Comparison of ENCODE assay signal across 24 mouse cellular contexts in genomic region chr6:106431466-106431865, GRCm38 (mm10).
DNase-seq lines count a peak whose midpoint lies in the region; ATAC-seq and TF ChIP-seq lines count a peak whose summit lies in the region.
"Had no signal": no experiment of that assay in that cellular context is flagged by ENCODE, and none has a peak within 500 bp of the region (broad histone marks: within the 10 kb centered on the region; RNA-seq: fewer than 3 reads in every experiment).

No protein-coding gene starts in this region.

- peak; percentile 19 for DNase-seq in forebrain, postnatal 0 days
- DNase-seq in layer of hippocampus, adult 9-11 months, result peak; percentile 56
- DNase-seq in right cerebral cortex, postnatal 10 days (ENCODE audit: low spot score in 2 of 2), result peak; percentile 60 to 82
- DNase-seq in heart, adult 2 months, result no peak
- no peak for DNase-seq in lung, adult 18-20 months
- DNase-seq in adrenal gland, postnatal 10 days, result no peak
- DNase-seq: adrenal gland, adult 8-10 months; cerebellum, adult 11 months; cerebellum, postnatal 10 days; embryo, embryonic 11 days; heart, postnatal 10 days; kidney, adult 9 months; kidney, postnatal 25 days; thymus, postnatal 14 days had no signal

- H3K9ac ChIP-seq in forebrain, postnatal 0 days, result no peak overlapping the region
- no peak overlapping the region for H3K9ac ChIP-seq in forebrain, embryonic 13.5 days
- no peak overlapping the region for H3K9ac ChIP-seq in heart, adult 2 months (ENCODE audit: low read depth, low read length)
- H3K9ac ChIP-seq: liver, embryonic 14.5 days; neural tube, embryonic 12.5 days had no signal

- no peak overlapping the region for H3K27ac ChIP-seq in forebrain, postnatal 0 days (ENCODE audit: low read depth, low read length)
- no peak overlapping the region for H3K27ac ChIP-seq in forebrain, embryonic 13.5 days
- H3K27ac ChIP-seq in bone marrow macrophage, adult 2 months (ENCODE audit: insufficient read depth, low read depth, low read length), result peak overlapping the region; percentile 4; the same call in 1 of the 2 replicates
- no peak overlapping the region for H3K27ac ChIP-seq in heart, adult 2 months
- H3K27ac ChIP-seq: forebrain, embryonic 10.5 days; liver, embryonic 14.5 days; macrophage; neural tube, embryonic 12.5 days had no signal

- no peak for TF ChIP-seq CTCF in forebrain, postnatal 0 days (IDR thresholded peaks at IDR 0.05; ENCODE audit: low read depth)
- no peak for TF ChIP-seq CTCF in bone marrow macrophage, adult 2 months (IDR thresholded peaks at IDR 0.05; ENCODE audit: low read depth, low read length)
- TF ChIP-seq CTCF in heart, adult 2 months (IDR thresholded peaks at IDR 0.05), result no peak

- TF ChIP-seq POLR2A in bone marrow macrophage, adult 2 months (IDR thresholded peaks at IDR 0.05; ENCODE audit: borderline replicate concordance, low read depth, low read length), result no peak
- TF ChIP-seq POLR2A in heart, adult 2 months (IDR thresholded peaks at IDR 0.05; ENCODE audit: insufficient read depth, low read depth, low read length), result no peak

- H3K9me3 ChIP-seq in forebrain, postnatal 0 days (ENCODE audit: low read length), result no peaks in the 10 kb centered on the region
- H3K9me3 ChIP-seq in forebrain, embryonic 13.5 days (replicated peaks), result no peaks in the 10 kb centered on the region
- H3K9me3 ChIP-seq: forebrain, embryonic 10.5 days; neural tube, embryonic 12.5 days had no signal

- no peaks in the 10 kb centered on the region; the same call in 1 of the 2 replicates for H3K79me2 ChIP-seq in heart, adult 2 months (replicated peaks; ENCODE audit: control insufficient read depth, insufficient read depth, low read length)

- ATAC-seq in forebrain, postnatal 0 days, result no peak; the same call in 1 of the 2 replicates
- no peak for ATAC-seq in forebrain, embryonic 13.5 days
- ATAC-seq: CD4-positive, CD25-positive, alpha-beta regulatory T cell, adult 4 months; Patski had no signal

- WGBS in forebrain, postnatal 0 days, result 74% methylated on average over 3 of the region's 3 CpGs
- WGBS in forebrain, embryonic 13.5 days, result 88% methylated on average over 3 of the region's 3 CpGs
- 81% methylated on average over 3 of the region's 3 CpGs for WGBS in heart, adult 2 months

- H3K4me3 ChIP-seq in forebrain, postnatal 0 days (ENCODE audit: low read depth, low read length), result no peak overlapping the region
- no peak overlapping the region for H3K4me3 ChIP-seq in forebrain, embryonic 13.5 days
- no peak overlapping the region for H3K4me3 ChIP-seq in bone marrow macrophage, adult 2 months (ENCODE audit: insufficient read depth, low read length)
- no peak overlapping the region for H3K4me3 ChIP-seq in heart, adult 2 months
- H3K4me3 ChIP-seq: forebrain, embryonic 10.5 days; neural tube, embryonic 12.5 days had no signal

- no peaks in the 10 kb centered on the region for H3K4me1 ChIP-seq in forebrain, postnatal 0 days (ENCODE audit: insufficient read depth)
- H3K4me1 ChIP-seq in forebrain, embryonic 13.5 days, result no peaks in the 10 kb centered on the region
- H3K4me1 ChIP-seq in bone marrow macrophage, adult 2 months (ENCODE audit: control insufficient read depth, insufficient read depth, low read length), result peaks cover 10% of the 10 kb centered on the region
- H3K4me1 ChIP-seq in heart, adult 2 months (ENCODE audit: control insufficient read depth, insufficient read depth, low read length), result no peaks in the 10 kb centered on the region
- H3K4me1 ChIP-seq: forebrain, embryonic 10.5 days; neural tube, embryonic 12.5 days had no signal

- no peaks in the 10 kb centered on the region for H3K27me3 ChIP-seq in forebrain, postnatal 0 days (ENCODE audit: insufficient read depth, low read length)
- H3K27me3 ChIP-seq in forebrain, embryonic 13.5 days, result no peaks in the 10 kb centered on the region
- H3K27me3 ChIP-seq in heart, adult 2 months (ENCODE audit: control insufficient read depth, insufficient read depth, low read length), result no peaks in the 10 kb centered on the region
- H3K27me3 ChIP-seq: neural tube, embryonic 12.5 days; Patski had no signal

- no peaks in the 10 kb centered on the region for H3K36me3 ChIP-seq in forebrain, postnatal 0 days (ENCODE audit: insufficient read depth)
- H3K36me3 ChIP-seq in forebrain, embryonic 13.5 days (ENCODE audit: poor library complexity, severe bottlenecking), result no peaks in the 10 kb centered on the region
- H3K36me3 ChIP-seq in heart, adult 2 months (ENCODE audit: control insufficient read depth, insufficient read depth, low read length), result no peaks in the 10 kb centered on the region
- H3K36me3 ChIP-seq: forebrain, embryonic 10.5 days; neural tube, embryonic 12.5 days had no signal

- intact Hi-C loops in heart, adult 2 months (cut with DNase I), result no loop called here

- no peak overlapping the region for H3K4me2 ChIP-seq in forebrain, postnatal 0 days (ENCODE audit: low read depth)
- no peak overlapping the region for H3K4me2 ChIP-seq in forebrain, embryonic 13.5 days
- H3K4me2 ChIP-seq: heart, embryonic 11.5 days; midbrain, embryonic 11.5 days; neural tube, embryonic 12.5 days had no signal

- TF ChIP-seq EP300 in heart, adult 2 months (IDR thresholded peaks at IDR 0.05; ENCODE audit: insufficient read depth, low read depth, low read length), result no peak

Comparison
In these comparisons a context has a peak if more than half of its experiments do, and no peak if none do; other contexts are left out.
1. DNase-seq: peak in forebrain, postnatal 0 days (single experiment), layer of hippocampus, adult 9-11 months (single experiment) and right cerebral cortex, postnatal 10 days (2 of 2); none in heart, adult 2 months (0 of 2), lung, adult 18-20 months (0 of 2) and adrenal gland, postnatal 10 days (single experiment).